Mouse (Mus musculus) stomach, embryonic 14.5 days (tissue): Measurements from ENCODE around the gene Zfp598. TPM values are rescaled to one million over a fixed set of nuclear protein-coding genes. Genes with fewer than 3 reads are reported as not detected.
A peak's percentile ranks its signal among the peaks of the same experiment; 100 is the strongest.

Source experiments
- ATAC-seq: fragments of 200-750 bp; cut with Nextera tagmentation; 2 replicates; pipeline ENCODE4 v1.8.0; 2017; ENCODE audit warnings: low read depth, moderate TSS enrichment; ENCODE audit not compliant: insufficient number of reproducible peaks, insufficient read depth, low FRiP score
- H3K27ac ChIP-seq: fragments of 300-500 bp; sonication (generic); 2 replicates; pipeline ENCODE4 v1.5.1; 2014; ENCODE audit warnings: mild to moderate bottlenecking, low read length, moderate library complexity, mixed read lengths
- H3K27me3 ChIP-seq: fragments of 300-500 bp; sonication (generic); 2 replicates; pipeline ENCODE4 v1.6.1; 2014; ENCODE audit warnings: low read length, control low read depth, mixed read lengths; ENCODE audit not compliant: control insufficient read depth, insufficient read depth
- H3K36me3 ChIP-seq: fragments of 300-500 bp; sonication (generic); 2 replicates; pipeline ENCODE4 v1.6.1; 2014; ENCODE audit warnings: mild to moderate bottlenecking, control low read depth, low read length, moderate library complexity, mixed read lengths; ENCODE audit not compliant: control insufficient read depth, insufficient read depth
- H3K4me1 ChIP-seq: fragments of 300-500 bp; sonication (generic); 2 replicates; pipeline ENCODE4 v1.6.1; 2014; ENCODE audit warnings: low read length, control low read depth, mixed read lengths; ENCODE audit not compliant: control insufficient read depth, insufficient read depth
- H3K4me2 ChIP-seq: fragments of 300-500 bp; sonication (generic); replicated peaks from 2 replicates; pipeline ENCODE4 v1.6.1; 2014; ENCODE audit warnings: low read depth, low read length, control low read depth
- H3K4me3 ChIP-seq: fragments of 300-500 bp; sonication (generic); 2 replicates; pipeline ENCODE4 v1.5.1; 2014; ENCODE audit warnings: low read depth, low read length, control low read depth
- H3K9ac ChIP-seq: fragments of 300-500 bp; sonication (generic); replicated peaks from 2 replicates; pipeline ENCODE4 v1.6.1; 2014; ENCODE audit warnings: low read depth, mild to moderate bottlenecking, control low read depth, low read length, moderate library complexity, mixed read lengths
- H3K9me3 ChIP-seq: fragments of 300-500 bp; sonication (generic); 2 replicates; pipeline ENCODE4 v1.6.1; 2016; ENCODE audit warnings: low read depth, low read length, control low read depth; ENCODE audit not compliant: control insufficient read depth
- WGBS: fragments of 180-500 bp; shearing (Covaris S2); extraction: QIAGEN DNeasy Blood & Tissue Kit; methylation state at CpG from one replicate; pipeline ENCODE4 v1.1.7; 2014; 5-methylcytosine and 5-hydroxymethylcytosine counted together
- polyA plus RNA-seq: library from polyadenylated mRNA; unstranded; fragments of >200 nt; fragmentation: Nextera tagmentation; extraction: Ambion mirVana; gene quantifications from 2 replicates; pipeline ENCODE4 v1.2.1, GENCODE M21; 2014

The Zfp598 gene
- polyA plus RNA-seq, 1 experiment from 2014 or later, result 24.8 TPM

- peak; percentile 92 for ATAC-seq
- Histone ChIP-seq H3K27me3 (no peaks in the 10 kb centered on the region), H3K4me1 (peaks cover 24% of the 10 kb centered on the region), H3K9me3 (no peaks in the 10 kb centered on the region), H3K4me2 (peak within 1 kb of the TSS; percentile 82), H3K4me3 (peak within 1 kb of the TSS; percentile 90), H3K9ac (peak within 1 kb of the TSS; percentile 71), H3K36me3 (peaks cover 26% of the 10 kb centered on the region), H3K27ac (peak within 1 kb of the TSS; percentile 84)
- WGBS, result under 1% methylated on average over 71 of the region's 76 CpGs
Observed at GRCm38 (mm10) chr17:24696011-24696697, 26.7 kb downstream of the Zfp598 start, which contains the start of the genes Gfer and Noxo1. TSS of gene Gfer (minus strand) at chr17:24696156. TSS of gene Noxo1 (plus strand) at chr17:24696234.

GRCm38 (mm10) chr17:24697985-24698384 lies 28.5 kb downstream of the Zfp598 start:
- H3K27ac ChIP-seq, result no peak overlapping the region
- no peak overlapping the region for H3K4me2 ChIP-seq
- H3K36me3 ChIP-seq, result peaks cover 39% of the 10 kb centered on the region
- no peak overlapping the region for H3K9ac ChIP-seq
- H3K9me3 ChIP-seq, result no peaks in the 10 kb centered on the region
- no peaks in the 10 kb centered on the region for H3K27me3 ChIP-seq
- no peak overlapping the region for H3K4me3 ChIP-seq
- ATAC-seq, result no peak
- 25% methylated on average over 5 of the region's 5 CpGs for WGBS
- peaks cover 24% of the 10 kb centered on the region for H3K4me1 ChIP-seq

GRCm38 (mm10) chr17:24698715-24699114 lies 29.2 kb downstream of the Zfp598 start:
- no peaks in the 10 kb centered on the region for H3K9me3 ChIP-seq
- WGBS, result 73% methylated on average over 9 of the region's 9 CpGs
- no peak for ATAC-seq
- H3K4me2 ChIP-seq, result no peak overlapping the region
- no peak overlapping the region for H3K9ac ChIP-seq
- peaks cover 37% of the 10 kb centered on the region for H3K36me3 ChIP-seq
- peaks cover 24% of the 10 kb centered on the region for H3K4me1 ChIP-seq
- no peak overlapping the region for H3K27ac ChIP-seq
- H3K27me3 ChIP-seq, result no peaks in the 10 kb centered on the region
- no peak overlapping the region for H3K4me3 ChIP-seq

GRCm38 (mm10) chr17:24699473-24699872 lies 30.0 kb downstream of the Zfp598 start:
- no peaks in the 10 kb centered on the region for H3K9me3 ChIP-seq
- no peaks in the 10 kb centered on the region for H3K27me3 ChIP-seq
- H3K4me3 ChIP-seq, result no peak overlapping the region
- no peak overlapping the region for H3K4me2 ChIP-seq
- peaks cover 24% of the 10 kb centered on the region for H3K4me1 ChIP-seq
- H3K9ac ChIP-seq, result no peak overlapping the region
- 76% methylated on average over 2 of the region's 2 CpGs for WGBS
- ATAC-seq, result no peak
- peaks cover 43% of the 10 kb centered on the region for H3K36me3 ChIP-seq
- no peak overlapping the region for H3K27ac ChIP-seq

- Histone ChIP-seq H3K9me3 (no peaks in the 10 kb centered on the region), H3K27ac (no peak overlapping the region), H3K36me3 (peaks cover 49% of the 10 kb centered on the region), H3K4me2 (no peak overlapping the region), H3K4me3 (no peak overlapping the region), H3K9ac (no peak overlapping the region), H3K27me3 (no peaks in the 10 kb centered on the region), H3K4me1 (peaks cover 20% of the 10 kb centered on the region)
- WGBS, result 91% methylated on average over 9 of the region's 9 CpGs
- no peak for ATAC-seq
Observed at GRCm38 (mm10) chr17:24701251-24701650, 31.8 kb downstream of the Zfp598 start.

GRCm38 (mm10) chr17:24705821-24706220 lies 36.3 kb downstream of the Zfp598 start:
- Histone ChIP-seq H3K36me3 (peaks cover 35% of the 10 kb centered on the region), H3K4me1 (no peaks in the 10 kb centered on the region), H3K4me3 (no peak overlapping the region), H3K9me3 (no peaks in the 10 kb centered on the region), H3K4me2 (no peak overlapping the region), H3K9ac (no peak overlapping the region), H3K27ac (no peak overlapping the region), H3K27me3 (no peaks in the 10 kb centered on the region)
- ATAC-seq, result no peak
- 92% methylated on average over 3 of the region's 3 CpGs for WGBS

GRCm38 (mm10) chr17:24706982-24707800 lies 37.7 kb downstream of the Zfp598 start, which contains the start of gene Tbl3:
TSS of gene Tbl3 (minus strand) at chr17:24707660.
- no peaks in the 10 kb centered on the region for H3K4me1 ChIP-seq
- peak within 1 kb of the TSS; percentile 78 for H3K4me2 ChIP-seq
- H3K9me3 ChIP-seq, result no peaks in the 10 kb centered on the region
- H3K9ac ChIP-seq, result peak within 1 kb of the TSS; percentile 49
- H3K4me3 ChIP-seq, result peak within 1 kb of the TSS; percentile 61
- peaks cover 21% of the 10 kb centered on the region for H3K36me3 ChIP-seq
- peak; percentile 90 for ATAC-seq
- WGBS, result 3% methylated on average over 32 of the region's 32 CpGs
- H3K27ac ChIP-seq, result peak within 1 kb of the TSS; percentile 68
- H3K27me3 ChIP-seq, result no peaks in the 10 kb centered on the region

- H3K4me2 ChIP-seq, result peak overlapping the region; percentile 78
- no peaks in the 10 kb centered on the region for H3K4me1 ChIP-seq
- WGBS, result 5% methylated on average over 24 of the region's 24 CpGs
- H3K9ac ChIP-seq, result peak overlapping the region; percentile 49; the same call in 1 of the 2 replicates
- peak overlapping the region; percentile 61 for H3K4me3 ChIP-seq
- H3K36me3 ChIP-seq, result peaks cover 15% of the 10 kb centered on the region
- H3K27me3 ChIP-seq, result no peaks in the 10 kb centered on the region
- H3K9me3 ChIP-seq, result no peaks in the 10 kb centered on the region
- H3K27ac ChIP-seq, result peak overlapping the region; percentile 68; the same call in 1 of the 2 replicates
- no peak for ATAC-seq
Observed at GRCm38 (mm10) chr17:24707801-24708425, 38.4 kb downstream of the Zfp598 start.
